Comparison of ENCODE assay signal across 11 mouse cellular contexts in genomic region chr19:21884385-21884784, GRCm38 (mm10).
DNase-seq lines count a peak whose midpoint lies in the region; ATAC-seq and TF ChIP-seq lines count a peak whose summit lies in the region.
"Had no signal": no experiment of that assay in that cellular context is flagged by ENCODE, and none has a peak within 500 bp of the region (broad histone marks: within the 10 kb centered on the region; RNA-seq: fewer than 3 reads in every experiment).

No protein-coding gene starts in this region.

- no peaks in the 10 kb centered on the region for H3K9me3 ChIP-seq in forebrain, embryonic 15.5 days
- H3K9me3 ChIP-seq in forebrain, embryonic 11.5 days (ENCODE audit: control insufficient read depth, low read length), result no peaks in the 10 kb centered on the region
- no peaks in the 10 kb centered on the region for H3K9me3 ChIP-seq in hindbrain, embryonic 16.5 days (ENCODE audit: control insufficient read depth, low read length)
- H3K9me3 ChIP-seq: G1E had no signal

- H3K27me3 ChIP-seq in forebrain, embryonic 15.5 days, result no peaks in the 10 kb centered on the region
- H3K27me3 ChIP-seq in forebrain, embryonic 11.5 days (ENCODE audit: control insufficient read depth, insufficient read depth, low read length), result no peaks in the 10 kb centered on the region
- H3K27me3 ChIP-seq in liver, adult 2 months (ENCODE audit: control insufficient read depth, insufficient read depth, low read length), result no peaks in the 10 kb centered on the region
- H3K27me3 ChIP-seq in hindbrain, embryonic 16.5 days (replicated peaks; ENCODE audit: control insufficient read depth, insufficient read depth, low read length), result no peaks in the 10 kb centered on the region

- ATAC-seq in forebrain, embryonic 15.5 days (replicated peaks), result peak; percentile 89
- ATAC-seq in forebrain, embryonic 11.5 days (replicated peaks; ENCODE audit: low FRiP score), result no peak
- ATAC-seq in hindbrain, embryonic 16.5 days, result peak; percentile 94
- ATAC-seq: activated CD4-positive, CD25-positive, alpha-beta regulatory T cell, adult 4 months had no signal

- TF ChIP-seq POLR2A in liver, adult 2 months (IDR thresholded peaks at IDR 0.05; ENCODE audit: extremely low read depth, insufficient read depth, low read length), result no peak

- H3K79me2 ChIP-seq in liver, adult 2 months (ENCODE audit: control insufficient read depth, insufficient read depth, low read length), result no peaks in the 10 kb centered on the region

- H3K9ac ChIP-seq in forebrain, embryonic 15.5 days (replicated peaks), result no peak overlapping the region
- H3K9ac ChIP-seq in forebrain, embryonic 11.5 days (ENCODE audit: low read length), result no peak overlapping the region
- no peak overlapping the region for H3K9ac ChIP-seq in liver, adult 2 months (ENCODE audit: low read depth, low read length)
- H3K9ac ChIP-seq in hindbrain, embryonic 16.5 days (ENCODE audit: low read depth, low read length), result no peak overlapping the region

- H3K4me3 ChIP-seq in forebrain, embryonic 15.5 days, result no peak overlapping the region
- H3K4me3 ChIP-seq in forebrain, embryonic 11.5 days (ENCODE audit: low read depth, low read length), result no peak overlapping the region
- no peak overlapping the region for H3K4me3 ChIP-seq in liver, adult 2 months (ENCODE audit: insufficient read depth, low read depth, low read length)
- no peak overlapping the region for H3K4me3 ChIP-seq in hindbrain, embryonic 16.5 days (ENCODE audit: low read length)

- H3K4me1 ChIP-seq in forebrain, embryonic 15.5 days, result peaks cover 14% of the 10 kb centered on the region
- no peaks in the 10 kb centered on the region for H3K4me1 ChIP-seq in forebrain, embryonic 11.5 days (replicated peaks; ENCODE audit: control insufficient read depth, insufficient read depth, low read length)
- no peaks in the 10 kb centered on the region; the same call in 1 of the 2 replicates for H3K4me1 ChIP-seq in liver, adult 2 months (ENCODE audit: control insufficient read depth, insufficient read depth, low read length)
- H3K4me1 ChIP-seq in hindbrain, embryonic 16.5 days (ENCODE audit: control insufficient read depth, insufficient read depth, low read depth, low read length), result 0 out of 2 replicates have a peak, but pooled peaks cover 3% of the 10 kb centered on the region

- H3K27ac ChIP-seq in forebrain, embryonic 15.5 days (replicated peaks), result no peak overlapping the region
- H3K27ac ChIP-seq in forebrain, embryonic 11.5 days (ENCODE audit: low read depth, low read length), result no peak overlapping the region
- peak overlapping the region; percentile 63 for H3K27ac ChIP-seq in liver, adult 2 months (replicated peaks; ENCODE audit: insufficient read depth, low read depth, low read length)
- H3K27ac ChIP-seq in hindbrain, embryonic 16.5 days (ENCODE audit: low read depth, low read length), result no peak overlapping the region

- TF ChIP-seq CTCF in liver, adult 2 months (IDR thresholded peaks at IDR 0.05; ENCODE audit: low read depth, low read length), result no peak

- DNase-seq in forebrain, embryonic 11.5 days (ENCODE audit: low spot score), result no peak
- no peak for DNase-seq in liver, adult 2 months (ENCODE audit: extremely low read depth, low read depth, low spot score)
- DNase-seq in liver, result no peak
- DNase-seq in cerebellum, adult 9-10 months, result peak; percentile 61
- no peak for DNase-seq in layer of hippocampus, adult 11-12 months (ENCODE audit: low spot score)
- no peak for DNase-seq in adipocyte (ENCODE audit: low spot score)
- DNase-seq: right cerebral cortex, postnatal 25 days had no signal

- WGBS in forebrain, embryonic 15.5 days, result 26% methylated on average over 4 of the region's 4 CpGs
- WGBS in forebrain, embryonic 11.5 days, result 62% methylated on average over 4 of the region's 4 CpGs
- WGBS in liver, adult 2 months, result 88% methylated on average over 4 of the region's 4 CpGs
- WGBS in hindbrain, embryonic 16.5 days, result 18% methylated on average over 4 of the region's 4 CpGs

- H3K4me2 ChIP-seq in forebrain, embryonic 15.5 days (replicated peaks), result no peak overlapping the region
- no peak overlapping the region for H3K4me2 ChIP-seq in forebrain, embryonic 11.5 days (ENCODE audit: low read depth, low read length, severe bottlenecking)
- H3K4me2 ChIP-seq in hindbrain, embryonic 16.5 days (ENCODE audit: low read length), result no peak overlapping the region

- H3K36me3 ChIP-seq in forebrain, embryonic 15.5 days, result no peaks in the 10 kb centered on the region
- H3K36me3 ChIP-seq in forebrain, embryonic 11.5 days (ENCODE audit: control insufficient read depth, insufficient read depth, low read length), result no peaks in the 10 kb centered on the region
- H3K36me3 ChIP-seq in liver, adult 2 months (ENCODE audit: control insufficient read depth, insufficient read depth, low read length), result no peaks in the 10 kb centered on the region
- no peaks in the 10 kb centered on the region for H3K36me3 ChIP-seq in hindbrain, embryonic 16.5 days (ENCODE audit: control insufficient read depth, insufficient read depth, low read length)
- H3K36me3 ChIP-seq: G1E had no signal
